7 mouse cellular contexts compared by ENCODE assay signal in genomic region chr4:134245148-134245843, GRCm38 (mm10). TPM values are rescaled to one million over a fixed set of nuclear protein-coding genes. Genes with fewer than 3 reads are reported as not detected.
A peak's percentile ranks its signal among the peaks of the same experiment; 100 is the strongest.
DNase-seq lines count a peak whose midpoint lies in the region; ATAC-seq lines count a peak whose summit lies in the region.

Gene Zfp593 (minus strand): TSS chr4:134245592.

- peaks cover 16% of the 10 kb centered on the region; the same call in 1 of the 2 replicates for H3K27me3 ChIP-seq in intestine, embryonic 16.5 days (replicated peaks; ENCODE audit: control insufficient read depth, insufficient read depth, low read length)
- H3K27me3 ChIP-seq in midbrain, embryonic 11.5 days (ENCODE audit: control insufficient read depth, insufficient read depth, low read length) = peaks cover 17% of the 10 kb centered on the region

- under 1% methylated on average over 60 of the region's 60 CpGs for WGBS in intestine, embryonic 16.5 days
- 0% methylated on average over 60 of the region's 60 CpGs for WGBS in midbrain, embryonic 11.5 days

- ATAC-seq in intestine, embryonic 16.5 days = peak; percentile 81
- ATAC-seq in midbrain, embryonic 11.5 days (ENCODE audit: low FRiP score) = peak; percentile 84

- peaks cover 15% of the 10 kb centered on the region for H3K4me1 ChIP-seq in intestine, embryonic 16.5 days (ENCODE audit: control insufficient read depth, insufficient read depth, low read length)
- H3K4me1 ChIP-seq in midbrain, embryonic 11.5 days (ENCODE audit: control insufficient read depth, insufficient read depth, low read length) = peaks cover 20% of the 10 kb centered on the region

- H3K4me3 ChIP-seq in intestine, embryonic 16.5 days (ENCODE audit: low read length) = peak within 1 kb of the TSS; percentile 63
- H3K4me3 ChIP-seq in midbrain, embryonic 11.5 days (ENCODE audit: low read depth, low read length) = peak within 1 kb of the TSS; percentile 89

- no peaks in the 10 kb centered on the region for H3K36me3 ChIP-seq in intestine, embryonic 16.5 days (ENCODE audit: control insufficient read depth, insufficient read depth, low read length)
- no peaks in the 10 kb centered on the region for H3K36me3 ChIP-seq in midbrain, embryonic 11.5 days (ENCODE audit: control insufficient read depth, insufficient read depth, low read length)

- H3K9ac ChIP-seq in intestine, embryonic 16.5 days (ENCODE audit: low read depth, low read length) = peak within 1 kb of the TSS; percentile 87
- H3K9ac ChIP-seq in midbrain, embryonic 11.5 days (ENCODE audit: low read length) = peak within 1 kb of the TSS; percentile 82

- H3K27ac ChIP-seq in intestine, embryonic 16.5 days (ENCODE audit: low read length) = no peak within 1 kb of the TSS
- no peak within 1 kb of the TSS for H3K27ac ChIP-seq in midbrain, embryonic 11.5 days (ENCODE audit: low read depth, low read length)

- peak; percentile 96 for DNase-seq in adrenal gland, adult 2 months
- peak; percentile 86 for DNase-seq in embryo, embryonic 11.5 days (ENCODE audit: low read depth, low spot score)
- DNase-seq in gastrocnemius, postnatal 36 days = peak; percentile 92 to 93
- DNase-seq in left cerebral cortex, postnatal 36 days (ENCODE audit: low spot score in 2 of 2) = peak; percentile 94
- DNase-seq in midbrain, embryonic 11.5 days (ENCODE audit: low spot score, missing footprints) = peak; percentile 100
- peak; percentile 87 for DNase-seq in skeletal muscle tissue, adult 2 months (ENCODE audit: low read depth, low spot score)

- intact Hi-C loops in gastrocnemius, postnatal 36 days (cut with DNase I) = loop anchor here (5.0 kb wide), 2 partner anchors 58 to 127 kb away; partner anchors contain the start of gene Cep85
- intact Hi-C loops in left cerebral cortex, postnatal 36 days (cut with DNase I) = loop anchor here (5.0 kb wide), 2 partner anchors 58 to 112 kb away; partner anchors contain the start of gene Cep85

- H3K9me3 ChIP-seq in intestine, embryonic 16.5 days (ENCODE audit: control insufficient read depth, low read length) = no peaks in the 10 kb centered on the region
- H3K9me3 ChIP-seq in midbrain, embryonic 11.5 days (ENCODE audit: control insufficient read depth, low read length) = no peaks in the 10 kb centered on the region

- H3K4me2 ChIP-seq in intestine, embryonic 16.5 days (ENCODE audit: low read depth, low read length) = peak within 1 kb of the TSS; percentile 84
- peak within 1 kb of the TSS; percentile 96 for H3K4me2 ChIP-seq in midbrain, embryonic 11.5 days

RNA-seq across cellular contexts. Expression of gene Zfp593, which starts in this region (rescaled TPM):
- 10 to 100 TPM in 1 of 2 experiments, 1 to 10 TPM in 1; 8.3 to 11.0 TPM for total RNA-seq in adrenal gland, adult 2 months (2021)
- polyA plus RNA-seq in adrenal gland, adult 2 months (2012; rRNA removed) = 11.1 and 13.0 TPM in 2 replicates
- 1 to 10 TPM; 4.5 to 4.7 TPM for total RNA-seq in gastrocnemius, postnatal 36 days (2021)
- polyA plus RNA-seq in intestine, embryonic 16.5 days (2015; fragmentation: Nextera tagmentation; extraction: Ambion mirVana) = 13.0 and 14.5 TPM in 2 replicates
- total RNA-seq in left cerebral cortex, postnatal 36 days (2021) = 10 to 100 TPM in 1 of 2 experiments, 1 to 10 TPM in 1; 9.2 to 13.2 TPM
- 16.8 and 17.0 TPM in 2 replicates for polyA plus RNA-seq in midbrain, embryonic 11.5 days (2014; fragmentation: Nextera tagmentation; extraction: Ambion mirVana)
